Mouse (Mus musculus) midbrain, embryonic 11.5 days (tissue): ENCODE data around the gene Adgrf5. TPM values are rescaled to one million over a fixed set of nuclear protein-coding genes. Genes with fewer than 3 reads are reported as not detected.
"Not testable (repeated sequence)": the region's sequence is repeated elsewhere in the genome, so short reads cannot be mapped to it uniquely, and the experiment has no call there.

Experiments used
- ATAC-seq: fragments of 200-750 bp; cut with Nextera tagmentation; 2 replicates; pipeline ENCODE4 v1.8.0; 2017; ENCODE audit warnings: moderate TSS enrichment, moderate library complexity; ENCODE audit not compliant: low FRiP score
- DNase-seq: peaks from one replicate; pipeline ENCODE4 v3.0.0; 2015; ENCODE audit warnings: low spot score; ENCODE audit errors: missing footprints
- H3K27ac ChIP-seq: fragments of 300-500 bp; sonication (generic); 2 replicates; pipeline ENCODE4 v1.5.1; 2014; ENCODE audit warnings: low read depth, low read length
- H3K27me3 ChIP-seq: fragments of 300-500 bp; sonication (generic); 2 replicates; pipeline ENCODE4 v1.6.1; 2014; ENCODE audit warnings: mild to moderate bottlenecking, low read length, moderate library complexity, mixed read lengths; ENCODE audit not compliant: control insufficient read depth, insufficient read depth
- H3K36me3 ChIP-seq: fragments of 300-500 bp; sonication (generic); 2 replicates; pipeline ENCODE4 v1.6.1; 2014; ENCODE audit warnings: mild to moderate bottlenecking, low read length, moderate library complexity, mixed read lengths; ENCODE audit not compliant: control insufficient read depth, insufficient read depth
- H3K4me1 ChIP-seq: fragments of 300-500 bp; sonication (generic); 2 replicates; pipeline ENCODE4 v1.6.1; 2014; ENCODE audit warnings: low read length; ENCODE audit not compliant: control insufficient read depth, insufficient read depth
- H3K4me2 ChIP-seq: fragments of 300-500 bp; sonication (generic); 2 replicates; pipeline ENCODE4 v1.6.1; 2014; ENCODE audit warnings: mild to moderate bottlenecking, moderate library complexity
- H3K4me3 ChIP-seq: fragments of 300-500 bp; sonication (generic); 2 replicates; pipeline ENCODE4 v1.5.1; 2014; ENCODE audit warnings: low read depth, low read length
- H3K9ac ChIP-seq: fragments of 300-500 bp; sonication (generic); 2 replicates; pipeline ENCODE4 v1.6.1; 2014; ENCODE audit warnings: low read length
- H3K9me3 ChIP-seq: fragments of 300-500 bp; sonication (generic); 2 replicates; pipeline ENCODE4 v1.6.1; 2016; ENCODE audit warnings: low read length; ENCODE audit not compliant: control insufficient read depth
- WGBS: fragments of 180-500 bp; shearing (Covaris S2); extraction: QIAGEN DNeasy Blood & Tissue Kit; methylation state at CpG from one replicate; pipeline ENCODE4 v1.1.7; 2014; 5-methylcytosine and 5-hydroxymethylcytosine counted together
- polyA plus RNA-seq: library from polyadenylated mRNA; unstranded; fragments of >200 nt; fragmentation: Nextera tagmentation; extraction: Ambion mirVana; gene quantifications from 2 replicates; pipeline ENCODE4 v1.2.1, GENCODE M21; 2014

Adgrf5 gene
- polyA plus RNA-seq, 1 experiment from 2014 or later: 6.8 TPM

DNA sequence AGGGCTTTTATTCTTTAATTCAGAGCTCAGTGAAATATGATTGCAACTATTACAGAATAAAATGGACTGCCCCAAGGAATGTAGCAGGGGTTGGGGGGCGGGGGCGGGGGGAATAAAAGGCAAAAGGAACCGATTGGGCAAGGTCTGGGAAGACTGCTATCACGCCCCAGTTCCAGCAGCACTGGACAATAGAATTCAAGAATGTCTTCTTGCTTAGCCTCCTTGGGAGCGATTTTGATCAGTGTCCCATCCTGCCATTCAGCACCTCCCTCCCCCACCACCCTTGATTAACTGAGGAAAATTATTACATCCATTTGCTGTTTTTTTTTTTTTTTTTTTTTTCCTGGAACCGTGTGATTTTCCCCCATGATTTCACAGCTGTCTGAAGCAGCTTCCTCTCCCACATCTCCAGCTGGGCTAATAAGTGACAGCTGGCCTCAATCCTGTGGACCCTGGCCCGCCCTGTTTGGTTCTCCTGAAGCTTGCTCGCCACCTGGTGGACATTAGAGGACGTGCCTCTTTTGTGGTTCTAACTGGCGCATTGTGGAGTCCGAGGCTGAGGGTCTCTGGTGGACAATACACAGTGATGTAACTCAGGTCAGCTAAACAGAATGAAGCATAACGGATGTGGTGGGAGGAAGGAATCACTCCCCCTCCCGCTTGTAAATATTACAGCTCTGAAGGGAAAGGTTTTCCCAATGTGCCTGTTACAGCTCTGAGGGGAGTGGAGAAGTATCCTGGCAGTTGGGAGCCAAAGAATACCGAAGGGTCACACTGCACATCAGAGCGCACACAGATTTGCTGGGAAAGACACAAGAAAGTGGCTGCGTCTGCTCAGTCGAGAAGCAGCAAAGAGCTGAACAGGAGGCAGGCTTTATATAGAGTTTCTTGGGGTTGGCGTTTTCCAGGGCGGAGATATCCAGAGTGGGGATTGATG, 100.3 kb downstream of the Adgrf5 start:
- Histone ChIP-seq H3K36me3 (no peaks in the 10 kb centered on the region), H3K27ac (no peak overlapping the region), H3K27me3 (no peaks in the 10 kb centered on the region), H3K9ac (no peak overlapping the region), H3K4me3 (no peak overlapping the region), H3K4me2 (no peak overlapping the region), H3K9me3 (no peaks in the 10 kb centered on the region), H3K4me1 (no peaks in the 10 kb centered on the region)
- peak; percentile 97 for ATAC-seq
- peak; percentile 98 for DNase-seq
- 39% methylated on average over 19 of the region's 19 CpGs for WGBS

DNA sequence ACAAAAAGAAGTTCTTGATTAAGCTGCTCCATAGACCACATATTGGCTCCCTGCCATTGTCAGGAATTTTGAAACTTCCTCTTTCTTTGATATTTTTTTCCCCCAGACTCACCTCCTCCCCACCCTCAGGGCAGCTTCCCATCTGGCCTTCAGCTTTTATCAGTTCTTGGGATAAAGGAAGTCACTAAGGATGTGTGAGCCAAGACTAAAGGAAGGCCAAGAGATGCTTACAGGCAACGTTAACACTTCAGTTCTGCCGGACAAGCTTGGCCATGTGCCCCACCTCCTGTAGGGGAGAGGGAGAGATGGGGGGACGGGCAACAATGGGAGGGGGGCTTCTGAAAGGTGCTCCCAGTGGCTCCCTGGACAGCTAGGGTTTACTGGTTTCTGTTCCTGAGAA, 109.8 kb downstream of the Adgrf5 start:
- no peaks in the 10 kb centered on the region for H3K4me1 ChIP-seq
- H3K36me3 ChIP-seq: no peaks in the 10 kb centered on the region
- DNase-seq (no peak), ATAC-seq (no peak)
- no peaks in the 10 kb centered on the region for H3K27me3 ChIP-seq
- WGBS: 48% methylated on average over 3 of the region's 3 CpGs
- H3K4me2 ChIP-seq: no peak overlapping the region
- H3K9me3 ChIP-seq: no peaks in the 10 kb centered on the region
- no peak overlapping the region for H3K27ac ChIP-seq
- H3K9ac ChIP-seq: no peak overlapping the region
- no peak overlapping the region for H3K4me3 ChIP-seq

DNA sequence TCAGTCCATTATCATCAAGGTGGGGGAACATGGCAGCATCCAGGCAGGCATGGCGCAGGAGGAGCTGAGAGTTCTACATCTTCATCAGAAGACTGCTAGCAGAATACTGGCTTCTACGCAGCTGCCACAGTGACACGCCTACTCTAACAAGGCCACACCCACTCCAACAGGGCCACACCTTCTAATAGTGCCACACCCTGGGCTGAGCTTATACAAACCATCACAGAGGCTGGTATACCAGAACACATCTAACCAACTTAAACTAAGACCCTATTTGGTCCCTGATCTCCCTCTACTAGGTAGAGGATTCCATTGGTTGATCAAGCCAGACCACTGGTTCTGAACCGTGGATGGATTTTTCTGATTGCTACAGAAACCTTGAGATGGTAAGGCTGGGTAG, 112.3 kb downstream of the Adgrf5 start:
- Histone ChIP-seq H3K9ac (no peak overlapping the region), H3K4me2 (no peak overlapping the region), H3K4me3 (no peak overlapping the region), H3K36me3 (no peaks in the 10 kb centered on the region), H3K4me1 (no peaks in the 10 kb centered on the region), H3K27me3 (no peaks in the 10 kb centered on the region), H3K9me3 (no peaks in the 10 kb centered on the region), H3K27ac (no peak overlapping the region)
- 86% methylated on average over 4 of the region's 4 CpGs for WGBS
- DNase-seq: no peak
- no peak for ATAC-seq

DNA sequence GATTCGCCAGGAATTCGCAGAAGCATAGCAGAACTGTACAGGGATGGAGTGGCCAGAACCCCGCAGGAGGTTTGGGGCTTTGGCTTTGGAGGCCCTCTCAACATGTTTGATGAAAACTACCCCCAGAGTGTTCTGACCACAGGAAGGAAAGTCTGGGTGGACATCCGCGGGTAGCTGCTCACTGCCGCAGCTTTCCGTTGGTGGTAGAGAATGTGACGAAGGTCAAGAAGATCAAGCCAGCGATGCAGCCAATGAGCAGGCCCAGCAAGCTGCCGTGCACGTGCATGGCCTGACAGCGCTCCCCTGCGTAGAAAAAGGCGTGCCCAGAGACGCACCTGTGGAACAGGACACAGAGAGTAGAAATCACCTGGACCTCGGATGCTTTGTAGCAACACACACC, 114.5 kb downstream of the Adgrf5 start:
- WGBS: 93% methylated on average over 16 of the region's 16 CpGs
- H3K4me2 ChIP-seq: no peak overlapping the region
- DNase-seq (no peak), ATAC-seq (no peak)
- H3K4me1 ChIP-seq: no peaks in the 10 kb centered on the region
- H3K4me3 ChIP-seq: no peak overlapping the region
- no peak overlapping the region for H3K9ac ChIP-seq
- no peaks in the 10 kb centered on the region for H3K36me3 ChIP-seq
- no peaks in the 10 kb centered on the region for H3K27me3 ChIP-seq
- no peaks in the 10 kb centered on the region for H3K9me3 ChIP-seq
- H3K27ac ChIP-seq: no peak overlapping the region

DNA sequence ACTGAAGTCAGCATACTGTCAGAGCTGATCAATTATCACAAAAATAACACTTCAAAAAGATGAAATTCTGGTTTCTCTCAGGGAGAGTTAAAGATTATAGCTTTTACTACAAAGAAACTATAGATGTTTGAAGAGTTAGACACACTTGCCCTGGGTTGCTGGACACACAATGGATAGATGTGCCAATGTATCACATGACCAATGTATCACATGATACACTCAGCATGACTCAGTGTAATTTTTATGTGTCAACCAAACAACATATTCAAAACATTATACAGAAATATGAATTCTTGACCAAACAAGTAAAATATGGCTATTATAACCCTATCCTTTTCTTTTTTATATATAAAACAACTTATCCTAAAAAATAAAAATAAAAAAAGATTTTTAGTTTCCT, 117.4 kb downstream of the Adgrf5 start:
- Histone ChIP-seq H3K4me2 (no peak overlapping the region), H3K9ac (no peak overlapping the region), H3K4me3 (no peak overlapping the region), H3K4me1 (no peaks in the 10 kb centered on the region), H3K9me3 (no peaks in the 10 kb centered on the region), H3K27me3 (no peaks in the 10 kb centered on the region), H3K27ac (no peak overlapping the region), H3K36me3 (no peaks in the 10 kb centered on the region)
- DNase-seq (no peak), ATAC-seq (no peak)

DNA sequence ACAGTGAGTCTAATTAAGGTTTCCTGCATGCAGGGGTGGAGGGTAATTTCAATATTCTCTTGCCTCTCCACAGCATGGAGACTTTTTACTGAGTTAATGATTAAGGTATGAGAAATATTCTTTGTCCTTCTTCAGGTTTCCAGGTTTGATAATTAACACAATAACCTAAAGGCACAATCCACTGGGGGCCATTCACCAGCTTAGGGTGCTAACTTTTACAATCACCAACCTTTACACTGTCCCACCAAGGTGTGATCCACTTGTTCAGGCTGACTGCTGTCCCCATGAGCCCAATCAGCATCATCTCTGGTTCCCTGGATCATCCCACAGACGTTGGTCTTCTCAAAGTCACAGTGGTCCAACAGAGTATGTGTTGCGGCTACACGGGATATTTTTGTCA, 125.7 kb downstream of the Adgrf5 start:
- no peak overlapping the region for H3K27ac ChIP-seq
- no peaks in the 10 kb centered on the region for H3K9me3 ChIP-seq
- H3K4me2 ChIP-seq: no peak overlapping the region
- DNase-seq (no peak), ATAC-seq (no peak)
- no peaks in the 10 kb centered on the region for H3K36me3 ChIP-seq
- no peaks in the 10 kb centered on the region for H3K27me3 ChIP-seq
- 89% methylated on average over 3 of the region's 3 CpGs for WGBS
- H3K4me3 ChIP-seq: no peak overlapping the region
- no peak overlapping the region for H3K9ac ChIP-seq
- no peaks in the 10 kb centered on the region for H3K4me1 ChIP-seq

DNA sequence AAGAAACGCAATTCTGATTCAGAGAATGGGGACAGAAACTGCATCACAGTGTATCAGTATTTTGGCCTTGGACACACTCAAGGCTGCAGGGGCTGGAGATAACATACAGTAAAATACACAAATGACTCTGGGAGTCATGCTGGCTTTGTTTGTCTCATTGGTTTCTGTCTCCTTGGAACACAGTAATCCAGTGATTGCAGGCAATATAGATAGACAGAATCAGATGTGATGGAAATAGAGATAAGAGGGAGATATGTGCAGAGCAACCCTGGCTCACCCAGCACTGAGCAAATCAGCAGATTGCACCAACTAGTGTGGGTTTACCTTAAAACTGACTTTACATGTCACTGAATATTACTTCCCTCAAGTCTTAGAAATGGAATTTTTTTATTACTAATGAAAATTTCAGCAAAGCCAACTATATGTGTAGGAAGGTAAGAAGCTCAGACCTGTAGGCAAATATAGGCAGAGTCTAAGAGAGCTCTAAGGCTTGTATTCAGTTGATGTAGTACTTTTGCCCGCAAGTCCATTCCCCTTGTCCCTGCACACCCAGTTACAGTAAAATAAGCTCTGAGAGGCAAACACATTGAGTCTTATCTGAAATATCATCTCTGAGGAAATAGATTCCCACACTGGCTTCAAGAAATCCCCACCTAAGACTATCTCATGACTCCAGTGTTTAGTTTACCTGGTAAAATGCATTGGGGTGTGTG, 128.3 kb downstream of the Adgrf5 start:
- 92% methylated on average over 2 of the region's 2 CpGs for WGBS
- no peaks in the 10 kb centered on the region for H3K27me3 ChIP-seq

DNA sequence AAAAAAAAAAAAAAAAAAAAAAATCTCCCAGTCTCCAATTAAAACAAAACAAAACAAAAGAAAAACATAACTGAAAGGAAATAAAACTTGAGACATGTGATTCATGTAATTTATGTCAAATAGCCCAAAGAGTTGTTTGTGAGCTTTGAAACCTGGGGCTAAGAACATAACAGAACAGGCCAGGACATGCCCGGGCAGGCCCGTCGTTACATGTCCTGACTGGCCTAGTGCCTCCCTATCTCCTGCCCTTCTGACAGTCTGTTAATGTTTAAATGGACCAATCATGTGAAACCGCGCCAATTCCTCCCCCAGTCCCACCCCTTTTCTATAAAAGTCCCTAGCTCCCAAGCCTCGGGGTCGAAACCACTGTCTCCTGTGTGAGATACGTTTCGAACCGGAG, 130.1 kb downstream of the Adgrf5 start:
- not testable (repeated sequence) for H3K4me3 ChIP-seq, H3K27ac ChIP-seq, H3K36me3 ChIP-seq, H3K4me2 ChIP-seq, H3K4me1 ChIP-seq, H3K27me3 ChIP-seq, H3K9ac ChIP-seq, ATAC-seq, H3K9me3 ChIP-seq, DNase-seq
- WGBS: 92% methylated on average over 5 of the region's 10 CpGs

More for the DNA sequence above, 128.3 kb downstream of the Adgrf5 start:
- Histone ChIP-seq H3K4me3 (no peak overlapping the region), H3K4me2 (no peak overlapping the region), H3K9me3 (no peaks in the 10 kb centered on the region), H3K4me1 (no peaks in the 10 kb centered on the region), H3K27ac (no peak overlapping the region), H3K36me3 (no peaks in the 10 kb centered on the region), H3K9ac (no peak overlapping the region)
- ATAC-seq: no peak
- peak; percentile 47 for DNase-seq

DNA sequence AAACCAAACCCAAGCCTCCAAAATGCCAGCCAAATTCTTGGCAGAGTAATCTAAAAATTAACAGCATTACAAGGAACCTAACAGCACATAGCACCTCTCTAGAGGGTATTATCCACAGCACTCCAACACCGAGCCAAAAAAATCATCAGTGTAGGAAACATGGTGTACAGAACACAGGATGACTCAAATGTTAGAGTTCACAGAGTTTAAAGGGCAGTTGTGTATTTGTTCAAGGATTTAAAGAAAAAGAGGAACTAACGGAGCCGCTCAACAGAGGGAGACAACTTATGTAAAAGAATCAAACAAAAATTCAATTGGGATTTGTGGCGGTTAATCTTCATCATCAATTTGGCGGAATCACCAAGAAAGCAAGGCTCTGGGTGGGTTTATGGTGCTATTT, 135.3 kb downstream of the Adgrf5 start:
- ATAC-seq (no peak), DNase-seq (peak; percentile 71)
- Histone ChIP-seq H3K4me3 (no peak overlapping the region), H3K9me3 (no peaks in the 10 kb centered on the region), H3K4me1 (no peaks in the 10 kb centered on the region), H3K27me3 (no peaks in the 10 kb centered on the region), H3K4me2 (no peak overlapping the region), H3K36me3 (no peaks in the 10 kb centered on the region), H3K27ac (no peak overlapping the region), H3K9ac (no peak overlapping the region)
- WGBS: 79% methylated on average over 5 of the region's 5 CpGs
